Mouse (Mus musculus): ENCODE data around the gene Kif5a. TPM values are rescaled to one million over a fixed set of nuclear protein-coding genes. Genes with fewer than 3 reads are reported as not detected.

The Kif5a gene
- polyA plus RNA-seq, 1 experiment from 2014 or later, result 5.6 TPM

- no peak overlapping the region for H3K27ac ChIP-seq
- H3K4me1 ChIP-seq, result no peaks in the 10 kb centered on the region
- H3K4me2 ChIP-seq, result no peak overlapping the region
- H3K36me3 ChIP-seq, result no peaks in the 10 kb centered on the region
- H3K9ac ChIP-seq, result no peak overlapping the region
- no peaks in the 10 kb centered on the region for H3K9me3 ChIP-seq
- 52% methylated on average over 6 of the region's 6 CpGs for WGBS
- no peak overlapping the region for H3K4me3 ChIP-seq (replicated peaks)
- H3K27me3 ChIP-seq (replicated peaks), result no peaks in the 10 kb centered on the region
- ATAC-seq (ENCODE audit: insufficient read depth, low FRiP score, low read depth), result no peak
Measured at GRCm38 (mm10) chr10:127225213-127225612, 37.9 kb downstream of the Kif5a start.

GRCm38 (mm10) chr10:127218339-127218738, 44.8 kb downstream of the Kif5a start:
- H3K4me1 ChIP-seq, result no peaks in the 10 kb centered on the region
- no peaks in the 10 kb centered on the region for H3K27me3 ChIP-seq (replicated peaks)
- no peak overlapping the region for H3K4me2 ChIP-seq
- no peak overlapping the region for H3K27ac ChIP-seq
- ATAC-seq (ENCODE audit: insufficient read depth, low FRiP score, low read depth), result no peak
- H3K36me3 ChIP-seq, result no peaks in the 10 kb centered on the region
- WGBS, result 90% methylated on average over 2 of the region's 2 CpGs
- H3K9me3 ChIP-seq, result no peaks in the 10 kb centered on the region
- no peak overlapping the region for H3K9ac ChIP-seq
- H3K4me3 ChIP-seq (replicated peaks), result no peak overlapping the region

GRCm38 (mm10) chr10:127217177-127217576, 46.0 kb downstream of the Kif5a start:
- Histone ChIP-seq H3K9me3 (no peaks in the 10 kb centered on the region), H3K4me3 (replicated peaks) (no peak overlapping the region), H3K4me2 (no peak overlapping the region), H3K4me1 (no peaks in the 10 kb centered on the region), H3K36me3 (no peaks in the 10 kb centered on the region), H3K9ac (no peak overlapping the region), H3K27me3 (replicated peaks) (no peaks in the 10 kb centered on the region), H3K27ac (no peak overlapping the region)
- no peak for ATAC-seq (ENCODE audit: insufficient read depth, low FRiP score, low read depth)

GRCm38 (mm10) chr10:127216456-127216855, 46.7 kb downstream of the Kif5a start:
- Histone ChIP-seq H3K9ac (no peak overlapping the region), H3K27ac (no peak overlapping the region), H3K4me3 (replicated peaks) (no peak overlapping the region), H3K9me3 (no peaks in the 10 kb centered on the region), H3K4me1 (no peaks in the 10 kb centered on the region), H3K4me2 (no peak overlapping the region), H3K36me3 (no peaks in the 10 kb centered on the region), H3K27me3 (replicated peaks) (no peaks in the 10 kb centered on the region)
- WGBS, result 94% methylated on average over 11 of the region's 11 CpGs
- no peak for ATAC-seq (ENCODE audit: insufficient read depth, low FRiP score, low read depth)

GRCm38 (mm10) chr10:127214422-127214803, 48.7 kb downstream of the Kif5a start:
- no peak overlapping the region for H3K9ac ChIP-seq
- WGBS, result 33% methylated on average over 1 of the region's 1 CpGs
- no peak overlapping the region for H3K27ac ChIP-seq
- H3K9me3 ChIP-seq, result no peaks in the 10 kb centered on the region
- H3K4me3 ChIP-seq (replicated peaks), result no peak overlapping the region
- H3K36me3 ChIP-seq, result no peaks in the 10 kb centered on the region
- no peaks in the 10 kb centered on the region for H3K27me3 ChIP-seq (replicated peaks)
- no peak for ATAC-seq (ENCODE audit: insufficient read depth, low FRiP score, low read depth)
- H3K4me1 ChIP-seq, result peaks cover 17% of the 10 kb centered on the region
- no peak overlapping the region for H3K4me2 ChIP-seq

GRCm38 (mm10) chr10:127213704-127214421, 49.3 kb downstream of the Kif5a start:
- ATAC-seq (ENCODE audit: insufficient read depth, low FRiP score, low read depth), result no peak
- 80% methylated on average over 13 of the region's 13 CpGs for WGBS

GRCm38 (mm10) chr10:127213272-127213671, 49.9 kb downstream of the Kif5a start:
- H3K4me1 ChIP-seq, result peaks cover 18% of the 10 kb centered on the region
- no peak overlapping the region for H3K27ac ChIP-seq
- H3K9me3 ChIP-seq, result no peaks in the 10 kb centered on the region
- no peak overlapping the region for H3K4me2 ChIP-seq
- no peak overlapping the region for H3K4me3 ChIP-seq (replicated peaks)
- ATAC-seq (ENCODE audit: insufficient read depth, low FRiP score, low read depth), result no peak
- no peak overlapping the region for H3K9ac ChIP-seq
- H3K27me3 ChIP-seq (replicated peaks), result no peaks in the 10 kb centered on the region
- no peaks in the 10 kb centered on the region for H3K36me3 ChIP-seq
- 91% methylated on average over 8 of the region's 8 CpGs for WGBS

More at GRCm38 (mm10) chr10:127213704-127214421, 49.3 kb downstream of the Kif5a start:
- H3K9ac ChIP-seq, result no peak overlapping the region
- no peaks in the 10 kb centered on the region for H3K9me3 ChIP-seq
- H3K27me3 ChIP-seq (replicated peaks), result no peaks in the 10 kb centered on the region
- no peak overlapping the region for H3K4me2 ChIP-seq
- H3K4me3 ChIP-seq (replicated peaks), result no peak overlapping the region
- H3K36me3 ChIP-seq, result no peaks in the 10 kb centered on the region
- H3K27ac ChIP-seq, result no peak overlapping the region
- peaks cover 18% of the 10 kb centered on the region for H3K4me1 ChIP-seq

- ATAC-seq (ENCODE audit: insufficient read depth, low FRiP score, low read depth), result peak; percentile 98
- WGBS, result under 1% methylated on average over 47 of the region's 47 CpGs
- H3K9me3 ChIP-seq, result no peaks in the 10 kb centered on the region
Measured at GRCm38 (mm10) chr10:127211414-127211854, 51.7 kb downstream of the Kif5a start, which contains the start of gene Pip4k2c. TSS of gene Pip4k2c (minus strand) at chr10:127211585.

GRCm38 (mm10) chr10:127210961-127211405, 52.2 kb downstream of the Kif5a start:
- no peaks in the 10 kb centered on the region for H3K27me3 ChIP-seq (replicated peaks)
- peak overlapping the region; percentile 49; the same call in 1 of the 2 replicates for H3K27ac ChIP-seq
- peak overlapping the region; percentile 82 for H3K4me2 ChIP-seq
- ATAC-seq (ENCODE audit: insufficient read depth, low FRiP score, low read depth), result peak; percentile 47
- 1% methylated on average over 25 of the region's 25 CpGs for WGBS
- peak overlapping the region; percentile 70; the same call in 1 of the 2 replicates for H3K9ac ChIP-seq
- H3K36me3 ChIP-seq, result no peaks in the 10 kb centered on the region
- H3K4me1 ChIP-seq, result peaks cover 18% of the 10 kb centered on the region
- H3K9me3 ChIP-seq, result no peaks in the 10 kb centered on the region
- H3K4me3 ChIP-seq (replicated peaks), result peak overlapping the region; percentile 69

More at GRCm38 (mm10) chr10:127211414-127211854, 51.7 kb downstream of the Kif5a start, which contains the start of gene Pip4k2c:
- no peaks in the 10 kb centered on the region for H3K36me3 ChIP-seq
- H3K4me1 ChIP-seq, result peaks cover 18% of the 10 kb centered on the region
- H3K4me2 ChIP-seq, result peak within 1 kb of the TSS; percentile 82
- H3K9ac ChIP-seq, result peak within 1 kb of the TSS; percentile 70; the same call in 1 of the 2 replicates
- H3K27me3 ChIP-seq (replicated peaks), result no peaks in the 10 kb centered on the region
- H3K4me3 ChIP-seq (replicated peaks), result peak within 1 kb of the TSS; percentile 69
- peak within 1 kb of the TSS; percentile 49 for H3K27ac ChIP-seq

- Histone ChIP-seq H3K9me3 (no peaks in the 10 kb centered on the region), H3K9ac (no peak overlapping the region), H3K27me3 (replicated peaks) (no peaks in the 10 kb centered on the region), H3K4me3 (replicated peaks) (peak overlapping the region; percentile 69), H3K4me2 (peak overlapping the region; percentile 82), H3K36me3 (peaks cover 8% of the 10 kb centered on the region; the same call in 1 of the 2 replicates), H3K4me1 (peaks cover 18% of the 10 kb centered on the region), H3K27ac (no peak overlapping the region)
- 78% methylated on average over 13 of the region's 13 CpGs for WGBS
- ATAC-seq (ENCODE audit: insufficient read depth, low FRiP score, low read depth), result no peak
Measured at GRCm38 (mm10) chr10:127209928-127210570, 53.1 kb downstream of the Kif5a start.

GRCm38 (mm10) chr10:127208921-127209320, 54.2 kb downstream of the Kif5a start:
- Histone ChIP-seq H3K27ac (no peak overlapping the region), H3K4me2 (no peak overlapping the region), H3K36me3 (peaks cover 8% of the 10 kb centered on the region; the same call in 1 of the 2 replicates), H3K4me1 (peaks cover 18% of the 10 kb centered on the region), H3K9ac (no peak overlapping the region), H3K9me3 (no peaks in the 10 kb centered on the region), H3K4me3 (replicated peaks) (no peak overlapping the region), H3K27me3 (replicated peaks) (no peaks in the 10 kb centered on the region)
- no peak for ATAC-seq (ENCODE audit: insufficient read depth, low FRiP score, low read depth)
- WGBS, result 84% methylated on average over 4 of the region's 4 CpGs

- peak; percentile 92 for ATAC-seq (ENCODE audit: insufficient read depth, low FRiP score, low read depth)
- peaks cover 20% of the 10 kb centered on the region for H3K36me3 ChIP-seq
Measured at GRCm38 (mm10) chr10:127205373-127205772, 57.8 kb downstream of the Kif5a start.

More at GRCm38 (mm10) chr10:127205373-127205772, 57.8 kb downstream of the Kif5a start:
- Histone ChIP-seq H3K9ac (no peak overlapping the region), H3K4me2 (no peak overlapping the region), H3K4me3 (replicated peaks) (no peak overlapping the region), H3K9me3 (no peaks in the 10 kb centered on the region), H3K4me1 (peaks cover 11% of the 10 kb centered on the region), H3K27ac (no peak overlapping the region; the same call in 1 of the 2 replicates), H3K27me3 (replicated peaks) (no peaks in the 10 kb centered on the region)
- WGBS, result 72% methylated on average over 10 of the region's 10 CpGs
